Mouse (Mus musculus): Measurements from ENCODE around the gene Flt3l. TPM values are rescaled to one million over a fixed set of nuclear protein-coding genes. Genes with fewer than 3 reads are reported as not detected.
"Not testable (repeated sequence)": the region's sequence is repeated elsewhere in the genome, so short reads cannot be mapped to it uniquely, and the experiment has no call there.

Flt3l gene
- polyA plus RNA-seq, 1 experiment from 2014 or later: 2.5 TPM

- Histone ChIP-seq H3K4me3 (no peak overlapping the region), H3K9me3 (no peaks in the 10 kb centered on the region), H3K27ac (no peak overlapping the region), H3K27me3 (ENCODE audit: insufficient read depth, poor library complexity, severe bottlenecking) (peaks cover 30% of the 10 kb centered on the region), H3K4me1 (peaks cover 38% of the 10 kb centered on the region), H3K36me3 (no peaks in the 10 kb centered on the region)
- DNase-seq (ENCODE audit: low spot score): no peak
- 75% methylated on average over 8 of the region's 8 CpGs for WGBS
These were observed 2.6 kb downstream of the Flt3l start for GRCm38 (mm10) chr7:45133446-45134159.

- Histone ChIP-seq H3K27me3 (ENCODE audit: insufficient read depth, poor library complexity, severe bottlenecking) (peaks cover 24% of the 10 kb centered on the region), H3K4me3 (no peak overlapping the region), H3K27ac (peak overlapping the region; percentile 65), H3K4me1 (peaks cover 45% of the 10 kb centered on the region), H3K36me3 (peaks cover 8% of the 10 kb centered on the region), H3K9me3 (no peaks in the 10 kb centered on the region)
- DNase-seq (ENCODE audit: low spot score): no peak
- 62% methylated on average over 11 of the region's 11 CpGs for WGBS
These were observed 4.4 kb downstream of the Flt3l start for GRCm38 (mm10) chr7:45131850-45132249.

GRCm38 (mm10) chr7:45129776-45130512, 6.3 kb downstream of the Flt3l start:
- WGBS: 47% methylated on average over 15 of the region's 15 CpGs
- Histone ChIP-seq H3K27ac (peak overlapping the region; percentile 97), H3K36me3 (peaks cover 27% of the 10 kb centered on the region), H3K4me1 (peaks cover 53% of the 10 kb centered on the region), H3K27me3 (ENCODE audit: insufficient read depth, poor library complexity, severe bottlenecking) (peaks cover 13% of the 10 kb centered on the region), H3K4me3 (peak overlapping the region; percentile 97), H3K9me3 (no peaks in the 10 kb centered on the region)
- no peak for DNase-seq (ENCODE audit: low spot score)

GRCm38 (mm10) chr7:45129318-45129717, 6.9 kb downstream of the Flt3l start:
- 1% methylated on average over 17 of the region's 17 CpGs for WGBS
- Histone ChIP-seq H3K27me3 (ENCODE audit: insufficient read depth, poor library complexity, severe bottlenecking) (peaks cover 7% of the 10 kb centered on the region; the same call in 1 of the 2 replicates), H3K36me3 (peaks cover 29% of the 10 kb centered on the region), H3K9me3 (no peaks in the 10 kb centered on the region), H3K27ac (peak overlapping the region; percentile 97), H3K4me3 (peak overlapping the region; percentile 97), H3K4me1 (peaks cover 47% of the 10 kb centered on the region)
- DNase-seq (ENCODE audit: low spot score): peak; percentile 83

- peaks cover 41% of the 10 kb centered on the region for H3K4me1 ChIP-seq
- H3K4me3 ChIP-seq: peak within 1 kb of the TSS; percentile 97
- DNase-seq (ENCODE audit: low spot score): peak; percentile 100
- peaks cover 29% of the 10 kb centered on the region for H3K36me3 ChIP-seq
- H3K27ac ChIP-seq: peak within 1 kb of the TSS; percentile 100
- H3K9me3 ChIP-seq: no peaks in the 10 kb centered on the region
- H3K27me3 ChIP-seq (ENCODE audit: insufficient read depth, poor library complexity, severe bottlenecking): peaks cover 6% of the 10 kb centered on the region; the same call in 1 of the 2 replicates
- under 1% methylated on average over 48 of the region's 48 CpGs for WGBS
These were observed 7.5 kb downstream of the Flt3l start, which contains the start of gene Rpl13a for GRCm38 (mm10) chr7:45128624-45129246. TSS of gene Rpl13a (minus strand) at chr7:45128761.

- peaks cover 6% of the 10 kb centered on the region; the same call in 1 of the 2 replicates for H3K27me3 ChIP-seq (ENCODE audit: insufficient read depth, poor library complexity, severe bottlenecking)
- no peaks in the 10 kb centered on the region for H3K9me3 ChIP-seq
- H3K4me3 ChIP-seq: peak overlapping the region; percentile 97
- peaks cover 36% of the 10 kb centered on the region for H3K36me3 ChIP-seq
- peaks cover 44% of the 10 kb centered on the region for H3K4me1 ChIP-seq
- DNase-seq (ENCODE audit: low spot score): no peak
- H3K27ac ChIP-seq: peak overlapping the region; percentile 100
- WGBS: 1% methylated on average over 6 of the region's 6 CpGs
These were observed 8.5 kb downstream of the Flt3l start for GRCm38 (mm10) chr7:45127700-45128224.

- DNase-seq (ENCODE audit: low spot score): no peak
- H3K9me3 ChIP-seq: no peaks in the 10 kb centered on the region
- 32% methylated on average over 21 of the region's 21 CpGs for WGBS
- H3K4me3 ChIP-seq: peak overlapping the region; percentile 97
- H3K36me3 ChIP-seq: peaks cover 43% of the 10 kb centered on the region
- H3K27ac ChIP-seq: peak overlapping the region; percentile 100
- peaks cover 4% of the 10 kb centered on the region; the same call in 1 of the 2 replicates for H3K27me3 ChIP-seq (ENCODE audit: insufficient read depth, poor library complexity, severe bottlenecking)
- peaks cover 48% of the 10 kb centered on the region for H3K4me1 ChIP-seq
These were observed 9.2 kb downstream of the Flt3l start for GRCm38 (mm10) chr7:45126844-45127699.

- Histone ChIP-seq H3K4me3 (peak overlapping the region; percentile 97), H3K4me1 (peaks cover 50% of the 10 kb centered on the region), H3K27me3 (ENCODE audit: insufficient read depth, poor library complexity, severe bottlenecking) (no peaks in the 10 kb centered on the region), H3K27ac (peak overlapping the region; percentile 100), H3K9me3 (no peaks in the 10 kb centered on the region), H3K36me3 (peaks cover 50% of the 10 kb centered on the region)
- WGBS: 77% methylated on average over 17 of the region's 17 CpGs
- no peak for DNase-seq (ENCODE audit: low spot score)
These were observed 9.9 kb downstream of the Flt3l start for GRCm38 (mm10) chr7:45126147-45126843.

GRCm38 (mm10) chr7:45125649-45126048, 10.6 kb downstream of the Flt3l start:
- not testable (repeated sequence) for DNase-seq (ENCODE audit: low spot score); H3K27me3 ChIP-seq (ENCODE audit: insufficient read depth, poor library complexity, severe bottlenecking); H3K9me3 ChIP-seq
- Histone ChIP-seq H3K27ac (0 out of 2 replicates have a peak overlapping the region, but pooled peaks have one; percentile 96), H3K4me1 (peaks cover 52% of the 10 kb centered on the region), H3K36me3 (peaks cover 57% of the 10 kb centered on the region), H3K4me3 (peak overlapping the region; percentile 97)
- WGBS: 76% methylated on average over 5 of the region's 5 CpGs

- Histone ChIP-seq H3K27ac (peak overlapping the region; percentile 96), H3K27me3 (ENCODE audit: insufficient read depth, poor library complexity, severe bottlenecking) (no peaks in the 10 kb centered on the region), H3K36me3 (peaks cover 62% of the 10 kb centered on the region), H3K4me1 (peaks cover 52% of the 10 kb centered on the region), H3K9me3 (no peaks in the 10 kb centered on the region), H3K4me3 (peak overlapping the region; percentile 97)
- 22% methylated on average over 7 of the region's 7 CpGs for WGBS
- DNase-seq (ENCODE audit: low spot score): no peak
These were observed 11.1 kb downstream of the Flt3l start for GRCm38 (mm10) chr7:45125144-45125600.

- peak within 1 kb of the TSS; percentile 96 for H3K27ac ChIP-seq
- H3K27me3 ChIP-seq (ENCODE audit: insufficient read depth, poor library complexity, severe bottlenecking): no peaks in the 10 kb centered on the region
- H3K36me3 ChIP-seq: peaks cover 68% of the 10 kb centered on the region
- 1% methylated on average over 59 of the region's 59 CpGs for WGBS
- DNase-seq (ENCODE audit: low spot score): peak; percentile 100
- H3K4me3 ChIP-seq: peak within 1 kb of the TSS; percentile 97
- peaks cover 47% of the 10 kb centered on the region for H3K4me1 ChIP-seq
- H3K9me3 ChIP-seq: no peaks in the 10 kb centered on the region
These were observed 11.7 kb downstream of the Flt3l start, which contains the start of gene Rps11 for GRCm38 (mm10) chr7:45124224-45125143. TSS of gene Rps11 (minus strand) at chr7:45124439.

Measured in heart, embryonic 10.5 days (tissue).